Mouse (Mus musculus) CH12.LX (cell line): ENCODE data around the gene Nefh. TPM values are rescaled to one million over a fixed set of nuclear protein-coding genes. Genes with fewer than 3 reads are reported as not detected.

Source experiments
- DNase-seq: peaks from one replicate; pipeline ENCODE4 v3.0.0-alpha.2; 2013; ENCODE audit errors: extremely low read depth
- H3K27ac ChIP-seq: 2 replicates; pipeline ENCODE4 v1.5.1; 2012; ENCODE audit warnings: low read depth, mild to moderate bottlenecking, control low read depth, moderate library complexity; ENCODE audit not compliant: insufficient read depth
- H3K27me3 ChIP-seq: replicated peaks from 2 replicates; pipeline ENCODE3; 2012; ENCODE audit warnings: inconsistent platforms
- H3K36me3 ChIP-seq, 2 experiments: replicated peaks in 1 of 2; 2 replicates each; pipeline versions ENCODE3 to v1.6.1; 2012; ENCODE audit warnings: inconsistent platforms in 1 of 2, low read length in 1 of 2, mild to moderate bottlenecking in 1 of 2, mixed read lengths in 1 of 2, moderate library complexity in 1 of 2; ENCODE audit not compliant: control insufficient read depth in 1 of 2, insufficient read depth in 1 of 2
- H3K4me1 ChIP-seq, 2 experiments: 2 replicates each; pipeline ENCODE4 v1.6.1; 2012; ENCODE audit warnings: inconsistent platforms in 1 of 2, moderate library complexity in 1 of 2; ENCODE audit not compliant: insufficient read depth in 2 of 2, control insufficient read depth in 1 of 2
- H3K4me2 ChIP-seq: 2 replicates; pipeline ENCODE4 v1.6.1; 2012; ENCODE audit warnings: low read depth, mild to moderate bottlenecking, control low read depth; ENCODE audit not compliant: poor library complexity, insufficient read depth, severe bottlenecking
- H3K4me3 ChIP-seq, 3 experiments: fragments of 150-350 bp in 1 of 3; sonication (generic) in 1 of 3; replicated peaks in 1 of 3; 2 replicates each; pipeline versions ENCODE3 to v1.5.1; 2011 to 2012; ENCODE audit warnings: low read depth in 2 of 3, low read length in 2 of 3, mild to moderate bottlenecking in 2 of 3, moderate library complexity in 2 of 3, control low read depth in 1 of 3, improper control_type of control experiment in 1 of 3, inconsistent platforms in 1 of 3, mixed read lengths in 1 of 3; ENCODE audit not compliant: poor library complexity in 1 of 3
- H3K79me2 ChIP-seq: replicated peaks from 2 replicates; pipeline ENCODE4 v1.6.1; 2012; ENCODE audit warnings: mild to moderate bottlenecking, moderate library complexity; ENCODE audit not compliant: control insufficient read depth, poor library complexity, insufficient read depth, severe bottlenecking; ENCODE audit errors: extremely low read depth
- H3K9ac ChIP-seq: 2 replicates; pipeline ENCODE4 v1.6.1; 2012; ENCODE audit warnings: low read depth, mild to moderate bottlenecking, control low read depth, moderate library complexity; ENCODE audit not compliant: insufficient read depth
- H3K9me3 ChIP-seq: replicated peaks from 2 replicates; pipeline ENCODE3; 2012; ENCODE audit warnings: low read length, inconsistent platforms, mixed read lengths
- BHLHE40 ChIP-seq: IDR thresholded peaks from 2 replicates; pipeline ENCODE4 v1.6.1; 2011; ENCODE audit warnings: mild to moderate bottlenecking, low read depth, low read length, improper control_type of control experiment
- CHD1 ChIP-seq: IDR thresholded peaks from 2 replicates; pipeline ENCODE4 v1.6.1; 2012; ENCODE audit warnings: low read depth, low read length, improper control_type of control experiment, inconsistent platforms
- CTCF ChIP-seq, 2 experiments: IDR thresholded peaks in 1 of 2; conservative IDR thresholded peaks in 1 of 2; 2 replicates each; pipeline ENCODE4 v1.5.1; 2011 to 2012; ENCODE audit warnings: low read depth in 2 of 2, low read length in 2 of 2, improper control_type of control experiment in 1 of 2, inconsistent platforms in 1 of 2, mild to moderate bottlenecking in 1 of 2, moderate library complexity in 1 of 2
- E2F4 ChIP-seq: IDR thresholded peaks from 2 replicates; pipeline ENCODE4 v1.6.1; 2011; ENCODE audit warnings: low read depth, low read length, improper control_type of control experiment; ENCODE audit not compliant: insufficient replicate concordance
- EP300 ChIP-seq: IDR thresholded peaks from 2 replicates; pipeline ENCODE4 v1.6.1; 2011; ENCODE audit warnings: low read length, improper control_type of control experiment
- ETS1 ChIP-seq: conservative IDR thresholded peaks from 2 replicates; pipeline ENCODE4 v1.6.1; 2012; ENCODE audit warnings: low read depth, mild to moderate bottlenecking, inconsistent platforms, low read length, improper control_type of control experiment, moderate library complexity
- GABPA ChIP-seq: IDR thresholded peaks from 2 replicates; pipeline ENCODE4 v1.6.1; 2012; ENCODE audit warnings: low read depth, low read length, improper control_type of control experiment, inconsistent platforms; ENCODE audit not compliant: insufficient replicate concordance
- HCFC1 ChIP-seq: IDR thresholded peaks from 2 replicates; pipeline ENCODE4 v1.6.1; 2012; ENCODE audit warnings: low read depth, mild to moderate bottlenecking, inconsistent platforms, low read length, improper control_type of control experiment
- JUND ChIP-seq: conservative IDR thresholded peaks from 2 replicates; pipeline ENCODE4 v1.6.1; 2011; ENCODE audit warnings: low read depth, low read length, improper control_type of control experiment
- MAFK ChIP-seq: IDR thresholded peaks from 2 replicates; pipeline ENCODE4 v1.6.1; 2011; ENCODE audit warnings: low read length, improper control_type of control experiment; ENCODE audit not compliant: insufficient replicate concordance
- MAZ ChIP-seq: IDR thresholded peaks from 2 replicates; pipeline ENCODE4 v1.6.1; 2012; ENCODE audit warnings: low read depth, mild to moderate bottlenecking, inconsistent platforms, low read length, improper control_type of control experiment, moderate library complexity
- MEF2A ChIP-seq: IDR thresholded peaks from 2 replicates; pipeline ENCODE4 v1.6.1; 2014; ENCODE audit warnings: low read depth, mild to moderate bottlenecking, inconsistent platforms, low read length, improper control_type of control experiment, borderline replicate concordance
- MXI1 ChIP-seq: IDR thresholded peaks from 2 replicates; pipeline ENCODE4 v1.6.1; 2011; ENCODE audit warnings: mild to moderate bottlenecking, low read depth, low read length, improper control_type of control experiment
- MYC ChIP-seq: IDR thresholded peaks from 2 replicates; pipeline ENCODE4 v1.6.1; 2011; ENCODE audit warnings: low read depth, mild to moderate bottlenecking, improper control_type of control experiment, low read length
- NRF1 ChIP-seq: IDR thresholded peaks from 2 replicates; pipeline ENCODE4 v1.6.1; 2014; ENCODE audit warnings: low read depth, mild to moderate bottlenecking, inconsistent platforms, low read length, improper control_type of control experiment, moderate library complexity
- PAX5 ChIP-seq: IDR thresholded peaks from 2 replicates; pipeline ENCODE4 v1.6.1; 2012; ENCODE audit warnings: low read length, inconsistent platforms, mixed read lengths
- POLR2A ChIP-seq: IDR thresholded peaks from 2 replicates; pipeline ENCODE4 v1.6.1; 2011; ENCODE audit warnings: low read depth, mild to moderate bottlenecking, improper control_type of control experiment, low read length
- POLR2AphosphoS2 ChIP-seq: IDR thresholded peaks from 2 replicates; pipeline ENCODE4 v1.6.1; 2011; ENCODE audit warnings: low read depth, low read length, improper control_type of control experiment
- RAD21 ChIP-seq: IDR thresholded peaks from 2 replicates; pipeline ENCODE4 v1.6.1; 2011; ENCODE audit warnings: low read depth, mild to moderate bottlenecking, low read length, improper control_type of control experiment, moderate library complexity
- RCOR1 ChIP-seq: conservative IDR thresholded peaks from 2 replicates; pipeline ENCODE4 v1.6.1; 2012; ENCODE audit warnings: low read depth, mild to moderate bottlenecking, inconsistent platforms, low read length, improper control_type of control experiment
- SIN3A ChIP-seq: IDR thresholded peaks from 2 replicates; pipeline ENCODE4 v1.6.1; 2012; ENCODE audit warnings: low read length, improper control_type of control experiment, inconsistent platforms
- TBP ChIP-seq: conservative IDR thresholded peaks from 2 replicates; pipeline ENCODE4 v1.6.1; 2011; ENCODE audit warnings: low read depth, low read length, improper control_type of control experiment
- TCF12 ChIP-seq: IDR thresholded peaks from 2 replicates; pipeline ENCODE4 v1.6.1; 2014; ENCODE audit warnings: low read depth, mild to moderate bottlenecking, inconsistent platforms, low read length, improper control_type of control experiment
- USF2 ChIP-seq: conservative IDR thresholded peaks from 2 replicates; pipeline ENCODE4 v1.6.1; 2011; ENCODE audit warnings: low read depth, low read length, improper control_type of control experiment
- ZC3H11A ChIP-seq: IDR thresholded peaks from 2 replicates; pipeline ENCODE4 v1.6.1; 2012; ENCODE audit warnings: low read depth, mild to moderate bottlenecking, inconsistent platforms, low read length, improper control_type of control experiment
- ZKSCAN1 ChIP-seq: IDR thresholded peaks from 2 replicates; pipeline ENCODE4 v1.6.1; 2012; ENCODE audit warnings: low read depth, inconsistent platforms, low read length, improper control_type of control experiment, borderline replicate concordance
- ZMIZ1 ChIP-seq: IDR thresholded peaks from 2 replicates; pipeline ENCODE4 v1.6.1; 2012; ENCODE audit warnings: low read depth, mild to moderate bottlenecking, inconsistent platforms, low read length, improper control_type of control experiment
- ZNF384 ChIP-seq: IDR thresholded peaks from 2 replicates; pipeline ENCODE4 v1.6.1; 2012; ENCODE audit warnings: low read depth, low read length, improper control_type of control experiment, inconsistent platforms
- dilution Hi-C: fragments of 300-500 bp; cut with MboI; formaldehyde crosslinking; loops from 2 replicates; pipeline ENCODE4 v1.14.3; 2020; ENCODE audit warnings: low sequenced_read_pairs; ENCODE audit not compliant: extremely low pct_unique_long_range_greater_than_20kb, extremely low pct_ligation_motif_present
- in situ Hi-C: fragments of 300-500 bp; cut with MboI; formaldehyde crosslinking; loops from 3 replicates; pipeline ENCODE4 v1.14.3; 2019; ENCODE audit warnings: low sequenced_read_pairs, low pct_ligation_motif_present, low pct_unique_long_range_greater_than_20kb, mixed read lengths
- polyA plus RNA-seq: library from polyadenylated mRNA; unstranded; fragments of >175 nt; gene quantifications from 2 replicates; pipeline ENCODE4 v1.2.1, GENCODE M21; 2012; ENCODE audit warnings: low read depth; ENCODE audit not compliant: insufficient read length
- total RNA-seq, 2 experiments: library from RNA; depleted of rRNA; stranded (reverse); fragments of 300-350 nt in 1 of 2; fragments of >200 nt in 1 of 2; gene quantifications; 2 replicates each; pipeline ENCODE4 v1.2.3; 2012 to 2014

The Nefh gene
- total and polyA plus RNA-seq, 3 experiments, result 0.06 TPM; not detected in 2

DNA sequence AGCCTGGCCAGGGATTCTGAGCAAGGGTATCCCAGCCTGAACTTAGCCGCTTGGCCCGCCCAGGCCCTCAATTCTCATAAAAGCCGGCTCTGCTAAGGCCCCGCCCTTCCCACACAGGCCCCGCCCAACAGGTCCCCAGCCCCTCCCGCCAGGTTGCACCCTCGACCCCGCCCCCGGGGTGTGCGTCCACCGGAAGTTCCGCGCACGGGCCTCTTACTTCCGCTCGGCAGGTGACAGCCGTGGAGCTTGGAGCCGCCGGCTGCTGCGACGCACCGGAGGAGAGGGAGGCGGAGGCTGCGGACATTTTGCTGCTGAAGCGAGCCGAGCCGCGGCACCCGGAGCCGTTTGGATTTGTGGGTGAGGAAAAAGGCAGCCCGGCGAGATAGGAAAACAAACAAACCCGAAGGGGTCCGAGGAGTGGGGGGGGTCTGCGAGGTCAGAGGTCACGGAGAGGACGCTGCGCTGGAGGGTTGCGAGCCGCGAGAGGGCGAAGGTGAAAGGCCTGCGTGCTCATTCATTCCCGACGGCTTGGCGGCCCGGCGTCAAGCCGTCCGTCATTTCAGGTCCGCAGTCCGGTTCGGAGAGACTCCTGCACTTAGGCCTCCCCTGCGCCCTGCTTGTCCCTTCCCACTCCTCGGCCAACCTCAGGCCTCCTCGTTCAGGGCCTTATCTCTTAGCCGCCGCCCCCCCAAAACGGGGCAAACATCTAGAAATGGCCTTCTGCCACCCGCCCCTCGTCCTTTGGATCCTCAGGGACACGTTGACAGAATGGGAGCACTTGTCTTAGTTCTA lies 39.0 kb upstream of the Nefh start, which contains the start of gene Ap1b1 (continued):
- no peak; the same call in 1 of the 2 replicates for TF ChIP-seq RCOR1

DNA sequence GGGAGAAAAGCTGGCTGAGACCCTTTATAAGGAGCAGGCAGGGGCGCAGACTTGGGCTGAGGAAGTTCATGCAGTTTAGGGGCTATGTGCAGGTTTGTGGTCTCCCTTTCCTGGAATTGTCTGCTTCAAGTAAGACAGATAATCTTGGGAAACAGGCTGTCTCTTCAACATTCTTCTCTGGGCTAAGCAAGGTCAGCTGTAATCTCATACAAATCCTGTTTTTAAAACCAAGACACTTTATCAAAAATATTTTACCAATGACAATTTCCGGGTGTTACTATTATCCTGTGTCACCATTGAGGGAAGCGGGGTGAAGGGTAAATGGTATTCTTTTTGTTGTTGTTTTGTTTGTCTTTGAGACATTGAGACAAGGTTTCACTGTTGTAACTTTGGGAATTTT lies 36.9 kb upstream of the Nefh start:
- no peak for DNase-seq
- Histone ChIP-seq H3K36me3 (peaks cover 0 to 4% of the 10 kb centered on the region in 2 experiments), H3K79me2 (no peaks in the 10 kb centered on the region), H3K9ac (no peak overlapping the region), H3K4me3 (no peak overlapping the region), H3K27me3 (peaks cover 5% of the 10 kb centered on the region), H3K4me1 (peaks cover 11 to 31% of the 10 kb centered on the region in 2 experiments), H3K27ac (no peak overlapping the region), H3K4me2 (no peak overlapping the region), H3K9me3 (no peaks in the 10 kb centered on the region)
- dilution Hi-C loops, result no loop called here
- in situ Hi-C loops, result no loop called here
- TF ChIP-seq POLR2A (no peak), ZMIZ1 (no peak), TCF12 (no peak)
- TF ChIP-seq, all 38 proteins: peak for 0

DNA sequence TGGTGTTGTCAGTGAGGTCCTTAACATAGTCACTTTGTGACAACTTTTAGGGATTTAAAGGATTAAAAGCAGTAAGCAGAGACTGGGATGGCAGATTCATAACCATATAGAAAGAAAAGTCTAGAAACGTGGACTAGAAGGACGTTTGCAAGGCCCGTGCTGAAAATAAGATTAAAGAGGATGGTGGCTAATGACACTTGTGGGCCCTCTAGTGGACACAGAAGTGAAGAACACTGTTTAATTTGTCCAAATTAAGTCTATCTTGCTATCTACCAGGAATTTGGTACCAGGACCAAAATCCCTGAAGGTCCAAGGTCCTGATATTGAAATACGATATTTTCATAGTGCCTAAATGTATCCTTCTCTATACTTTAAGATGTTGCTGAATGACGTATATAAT lies 36.4 kb upstream of the Nefh start:
- Histone ChIP-seq H3K27ac (no peak overlapping the region), H3K4me1 (peaks cover 10 to 27% of the 10 kb centered on the region in 2 experiments), H3K9ac (peak overlapping the region; percentile 32), H3K27me3 (peaks cover 5% of the 10 kb centered on the region), H3K79me2 (no peaks in the 10 kb centered on the region), H3K9me3 (no peaks in the 10 kb centered on the region), H3K36me3 (peaks cover 0 to 2% of the 10 kb centered on the region in 2 experiments), H3K4me3 (peak overlapping the region in 1 of 3 experiments; percentile 24), H3K4me2 (peak overlapping the region; percentile 82)
- DNase-seq, result peak; percentile 68
- dilution Hi-C loops, result no loop called here
- in situ Hi-C loops, result no loop called here
- TF ChIP-seq TBP (no peak), MAFK (no peak), RCOR1 (no peak), HCFC1 (peak; percentile 31; the same call in 1 of the 2 replicates), POLR2AphosphoS2 (no peak), NRF1 (no peak), MXI1 (no peak), CHD1 (no peak), MYC (peak; percentile 49; the same call in 1 of the 2 replicates), JUND (0 out of 2 replicates have a peak, but pooled peaks have one; percentile 24), ZKSCAN1 (no peak), CTCF (conservative IDR thresholded peaks at IDR 0.05 in 1 of 2, IDR thresholded peaks at IDR 0.05 in 1 of 2; ENCODE audit: low read depth in 2 of 2, low read length in 2 of 2) (peak; percentile 83 to 91), POLR2A (no peak), ZNF384 (no peak), MEF2A (no peak), ZC3H11A (no peak), BHLHE40 (peak; percentile 82), ETS1 (no peak), ZMIZ1 (no peak), SIN3A (0 out of 2 replicates have a peak, but pooled peaks have one; percentile 26), EP300 (no peak), E2F4 (no peak), TCF12 (no peak), GABPA (no peak), RAD21 (peak; percentile 73), MAZ (0 out of 2 replicates have a peak, but pooled peaks have one; percentile 53), USF2 (no peak), PAX5 (no peak)
